Mouse (Mus musculus) kidney, postnatal 4 days (tissue): ENCODE measurements around the gene Nr2f1.
A peak's percentile ranks its signal among the peaks of the same experiment; 100 is the strongest.

Experiments
- DNase-seq, 2 experiments: peaks; one replicate each; pipeline ENCODE4 v3.0.0; 2021; ENCODE audit warnings: mixed read lengths in 2 of 2

The Nr2f1 gene

GRCm38 (mm10) chr13:78178771-78179170 lies 20.8 kb downstream of the Nr2f1 start:
- DNase-seq: no peak

- DNase-seq: no peak
Measured at GRCm38 (mm10) chr13:78178021-78178420, 21.5 kb downstream of the Nr2f1 start.

GRCm38 (mm10) chr13:78177381-78177950 lies 22.1 kb downstream of the Nr2f1 start:
- no peak for DNase-seq

DNA sequence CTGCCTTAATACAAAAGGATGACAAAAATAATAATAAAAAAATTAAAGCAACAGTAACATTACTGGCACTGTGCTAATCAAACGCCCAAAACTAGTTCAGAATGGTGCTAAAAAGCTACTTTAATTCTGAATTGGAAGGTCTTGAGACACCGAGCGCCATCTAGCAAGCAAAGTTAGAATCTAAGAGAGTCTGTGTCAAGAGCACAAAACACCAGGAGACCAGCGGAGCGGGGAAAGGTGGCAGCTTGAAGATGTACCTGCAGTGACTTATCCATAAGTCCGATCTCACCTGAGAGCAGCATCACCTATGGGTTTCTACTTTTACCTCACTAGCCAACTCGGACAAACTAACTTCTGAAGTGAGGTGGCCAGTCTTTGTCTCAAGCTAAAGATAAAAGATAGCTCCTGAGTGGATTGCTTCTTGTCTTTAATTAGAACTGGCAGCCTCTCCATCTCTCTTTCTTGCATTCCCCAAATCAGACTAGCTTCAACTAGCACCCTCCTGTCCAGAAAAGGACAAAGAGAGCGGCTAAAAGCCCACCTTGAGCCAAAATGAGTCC lies 23.7 kb downstream of the Nr2f1 start:
- peak in 1 of 2 experiments; percentile 54 for DNase-seq

DNA sequence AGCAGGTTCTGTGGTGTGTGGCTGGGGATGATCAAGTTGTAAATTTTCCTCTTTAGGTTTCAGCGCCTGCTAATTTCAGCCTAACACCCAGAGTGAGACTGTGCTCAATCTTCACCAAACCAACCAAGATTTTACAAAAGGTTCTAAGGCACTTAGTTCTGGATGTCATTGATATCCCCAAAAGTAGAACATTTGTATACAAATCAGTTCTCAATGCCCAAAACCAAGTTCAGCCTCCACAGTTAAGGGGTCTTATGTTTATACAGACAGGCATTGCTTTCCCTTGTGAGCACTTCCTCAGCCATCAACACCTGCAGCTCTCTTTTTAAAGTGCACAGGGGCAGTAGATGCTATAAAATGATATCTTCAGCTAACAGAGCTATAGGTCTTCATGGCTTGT lies 24.7 kb downstream of the Nr2f1 start:
- DNase-seq: no peak

DNA sequence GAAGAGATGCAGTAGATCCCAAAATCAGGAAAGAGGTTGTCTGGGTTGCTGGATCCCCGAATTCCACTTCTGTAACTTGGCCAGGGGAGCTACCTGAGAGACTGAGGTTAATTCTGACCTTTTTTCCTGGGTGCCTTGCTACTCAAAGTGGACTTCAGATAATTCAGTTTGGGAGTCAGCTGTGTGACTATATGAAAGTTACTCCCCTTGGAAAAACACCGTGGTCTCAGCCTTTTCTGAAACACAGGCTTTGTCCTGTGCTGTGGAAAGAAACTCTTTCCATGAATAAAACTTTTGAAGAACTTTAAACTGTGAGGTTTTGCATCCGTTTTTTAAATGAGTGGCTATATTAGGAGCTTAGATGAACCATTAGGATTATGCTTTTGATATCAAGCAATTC lies 25.4 kb downstream of the Nr2f1 start:
- DNase-seq: no peak

GRCm38 (mm10) chr13:78172861-78173260 lies 26.7 kb downstream of the Nr2f1 start:
- DNase-seq: no peak

GRCm38 (mm10) chr13:78171984-78172636 lies 27.4 kb downstream of the Nr2f1 start:
- DNase-seq: no peak

DNA sequence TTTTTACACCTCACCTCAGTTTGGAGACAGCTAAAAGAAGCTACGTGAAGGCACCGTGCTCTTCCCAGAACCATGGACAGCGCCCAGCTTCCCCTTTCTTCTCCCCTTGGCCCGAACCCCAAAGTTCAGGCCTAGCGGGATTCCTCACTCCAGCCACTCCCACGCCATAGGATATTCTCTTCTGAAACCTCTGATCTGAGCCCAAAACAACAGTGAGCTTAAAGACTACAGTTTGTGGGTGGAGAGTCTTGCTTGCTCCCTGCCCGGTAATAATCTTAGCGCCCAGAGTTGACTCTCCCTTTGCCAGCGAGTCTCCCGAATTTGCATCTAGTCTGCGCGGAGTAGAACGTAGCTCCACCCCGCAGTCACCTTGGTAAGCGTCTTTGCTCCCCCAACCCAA lies 28.2 kb downstream of the Nr2f1 start:
- peak; percentile 68 to 70 for DNase-seq

DNA sequence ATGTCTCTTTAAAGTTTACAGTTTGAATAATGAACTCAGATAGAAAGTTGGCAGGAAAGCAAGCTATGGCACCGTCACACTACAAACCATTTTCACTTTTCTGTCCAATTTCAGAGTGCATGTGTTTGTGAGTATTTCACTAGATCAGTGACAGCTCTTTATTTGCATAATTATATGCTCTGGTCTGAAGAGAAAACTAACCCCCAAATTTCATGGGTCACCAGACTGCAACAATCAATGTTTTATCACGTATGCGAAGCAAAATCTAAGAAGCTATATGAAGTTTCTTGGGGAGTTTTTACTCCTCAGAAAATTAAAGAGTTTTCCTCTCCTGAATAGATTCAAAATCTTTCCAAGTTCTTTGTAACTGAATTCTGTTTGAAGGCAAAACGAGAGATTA lies 31.4 kb downstream of the Nr2f1 start:
- no peak for DNase-seq

DNA sequence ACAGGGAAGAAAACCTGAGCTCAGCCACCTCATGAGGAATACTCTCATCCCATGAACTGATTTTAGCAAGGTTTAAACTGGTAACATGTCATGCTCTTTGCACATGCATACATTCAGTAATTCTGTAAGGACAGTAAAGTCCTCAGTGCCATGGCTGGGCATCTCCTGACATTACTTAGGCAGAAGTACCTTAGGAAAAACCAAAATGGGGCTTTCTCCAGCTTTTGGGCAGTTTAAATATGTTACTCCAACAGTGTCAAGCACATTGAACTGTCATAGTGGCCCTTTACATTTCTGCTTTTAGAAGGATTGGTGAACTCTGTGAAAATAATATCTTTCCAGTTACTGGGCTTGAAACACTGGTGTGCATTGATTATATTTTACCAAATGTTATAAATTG lies 34.6 kb downstream of the Nr2f1 start:
- DNase-seq: no peak

DNA sequence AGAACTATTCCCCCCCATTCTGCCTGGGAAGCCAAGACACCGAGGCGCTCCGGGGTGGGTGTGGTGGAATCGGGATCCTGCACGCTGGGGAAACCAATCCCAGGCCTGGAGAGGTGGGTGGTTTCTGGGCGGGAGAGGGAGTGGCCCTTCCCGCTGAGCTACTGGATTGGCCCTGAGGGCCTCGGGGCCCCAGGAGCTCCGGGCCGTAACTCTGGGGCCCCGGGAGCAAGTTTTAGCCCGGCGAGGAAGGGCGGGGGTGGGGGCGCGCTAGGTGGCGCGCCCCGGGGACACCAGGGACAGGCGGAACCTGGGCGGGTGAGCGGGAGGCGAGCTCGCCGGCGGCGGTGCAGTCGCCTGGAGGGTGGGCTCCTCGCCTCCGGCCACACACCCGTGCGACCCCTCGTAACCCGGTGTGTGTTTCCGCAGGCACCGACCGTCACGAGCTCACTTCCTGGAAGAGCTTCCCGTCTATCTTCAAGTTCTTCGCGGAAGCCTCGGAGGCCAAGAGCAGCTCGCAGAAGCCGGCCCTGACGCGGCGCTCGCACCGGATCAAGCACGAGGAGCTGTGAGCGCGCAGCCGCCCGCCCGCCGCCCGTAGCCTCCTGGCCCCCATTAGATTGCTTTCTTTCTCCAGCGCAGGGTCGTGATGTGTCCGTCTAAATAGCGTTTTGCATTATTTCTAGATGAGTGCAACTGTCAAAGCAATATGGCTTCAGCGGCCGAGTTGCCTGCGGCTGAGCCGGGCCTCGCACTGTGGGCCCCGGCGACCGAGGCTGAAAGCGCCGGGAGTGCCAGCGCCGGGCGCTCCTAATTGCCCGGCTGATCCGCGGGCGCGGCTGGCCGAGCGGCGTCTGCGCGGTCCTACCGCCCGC lies 36.2 kb downstream of the Nr2f1 start:
- DNase-seq: peak; percentile 75 to 82

- DNase-seq: no peak
Measured at GRCm38 (mm10) chr13:78162149-78162548, 37.4 kb downstream of the Nr2f1 start.

DNA sequence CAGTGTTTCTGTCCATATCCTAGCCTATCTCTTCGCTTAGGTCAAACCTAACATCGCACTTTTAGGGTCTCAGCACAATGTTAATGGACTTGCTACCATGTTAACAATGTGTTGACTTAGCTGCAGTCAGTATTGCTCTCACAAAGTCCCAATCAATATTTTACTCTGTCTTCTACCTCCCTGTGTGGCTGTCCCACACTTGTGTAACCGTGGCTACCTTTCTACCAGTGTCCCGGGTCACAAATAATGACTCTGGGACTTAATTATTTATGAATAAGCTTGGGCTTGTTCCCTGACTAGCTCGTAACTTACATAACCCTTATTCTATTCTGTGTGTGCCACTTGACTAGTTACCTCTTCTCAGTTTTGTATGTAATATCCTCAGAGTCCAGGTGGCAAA lies 42.1 kb downstream of the Nr2f1 start:
- DNase-seq: no peak
